Mouse (Mus musculus) midbrain, embryonic 11.5 days (tissue): ENCODE measurements at regions not wholly inside any gene's neighbourhood (a gene's known extent, or its start where the extent isn't known, plus 50 kb on each side); places are given as distances from the start of the nearest gene placed in this dataset.

ENCODE experiments used
- ATAC-seq: fragments of 200-750 bp; cut with Nextera tagmentation; 2 replicates; pipeline ENCODE4 v1.8.0; 2017; ENCODE audit warnings: moderate TSS enrichment, moderate library complexity; ENCODE audit not compliant: low FRiP score
- DNase-seq: peaks from one replicate; pipeline ENCODE4 v3.0.0; 2015; ENCODE audit warnings: low spot score; ENCODE audit errors: missing footprints
- H3K27ac ChIP-seq: fragments of 300-500 bp; sonication (generic); 2 replicates; pipeline ENCODE4 v1.5.1; 2014; ENCODE audit warnings: low read depth, low read length
- H3K27me3 ChIP-seq: fragments of 300-500 bp; sonication (generic); 2 replicates; pipeline ENCODE4 v1.6.1; 2014; ENCODE audit warnings: mild to moderate bottlenecking, low read length, moderate library complexity, mixed read lengths; ENCODE audit not compliant: control insufficient read depth, insufficient read depth
- H3K36me3 ChIP-seq: fragments of 300-500 bp; sonication (generic); 2 replicates; pipeline ENCODE4 v1.6.1; 2014; ENCODE audit warnings: mild to moderate bottlenecking, low read length, moderate library complexity, mixed read lengths; ENCODE audit not compliant: control insufficient read depth, insufficient read depth
- H3K4me1 ChIP-seq: fragments of 300-500 bp; sonication (generic); 2 replicates; pipeline ENCODE4 v1.6.1; 2014; ENCODE audit warnings: low read length; ENCODE audit not compliant: control insufficient read depth, insufficient read depth
- H3K4me2 ChIP-seq: fragments of 300-500 bp; sonication (generic); 2 replicates; pipeline ENCODE4 v1.6.1; 2014; ENCODE audit warnings: mild to moderate bottlenecking, moderate library complexity
- H3K4me3 ChIP-seq: fragments of 300-500 bp; sonication (generic); 2 replicates; pipeline ENCODE4 v1.5.1; 2014; ENCODE audit warnings: low read depth, low read length
- H3K9ac ChIP-seq: fragments of 300-500 bp; sonication (generic); 2 replicates; pipeline ENCODE4 v1.6.1; 2014; ENCODE audit warnings: low read length
- H3K9me3 ChIP-seq: fragments of 300-500 bp; sonication (generic); 2 replicates; pipeline ENCODE4 v1.6.1; 2016; ENCODE audit warnings: low read length; ENCODE audit not compliant: control insufficient read depth
- WGBS: fragments of 180-500 bp; shearing (Covaris S2); extraction: QIAGEN DNeasy Blood & Tissue Kit; methylation state at CpG from one replicate; pipeline ENCODE4 v1.1.7; 2014; 5-methylcytosine and 5-hydroxymethylcytosine counted together

- no peak overlapping the region for H3K27ac ChIP-seq
- no peaks in the 10 kb centered on the region for H3K27me3 ChIP-seq
- ATAC-seq = no peak
- H3K4me3 ChIP-seq = no peak overlapping the region
- H3K4me1 ChIP-seq = no peaks in the 10 kb centered on the region
- DNase-seq = no peak
- no peak overlapping the region for H3K4me2 ChIP-seq
- no peaks in the 10 kb centered on the region for H3K9me3 ChIP-seq
- no peak overlapping the region for H3K9ac ChIP-seq
- no peaks in the 10 kb centered on the region for H3K36me3 ChIP-seq
These were observed 305.1 kb upstream of the Arx start for GRCm38 (mm10) chrX:92981141-92981540.

- Histone ChIP-seq H3K4me2 (no peak overlapping the region), H3K4me3 (no peak overlapping the region), H3K4me1 (no peaks in the 10 kb centered on the region), H3K27ac (no peak overlapping the region), H3K36me3 (no peaks in the 10 kb centered on the region), H3K9ac (no peak overlapping the region), H3K27me3 (no peaks in the 10 kb centered on the region), H3K9me3 (no peaks in the 10 kb centered on the region)
- DNase-seq (no peak), ATAC-seq (no peak)
- WGBS = 66% methylated on average over 9 of the region's 9 CpGs
These were observed 283.8 kb upstream of the Arx start for GRCm38 (mm10) chrX:93002236-93002976.

- Histone ChIP-seq H3K36me3 (no peaks in the 10 kb centered on the region), H3K4me1 (no peaks in the 10 kb centered on the region), H3K27ac (no peak overlapping the region), H3K9me3 (no peaks in the 10 kb centered on the region), H3K9ac (no peak overlapping the region), H3K27me3 (no peaks in the 10 kb centered on the region), H3K4me2 (no peak overlapping the region), H3K4me3 (no peak overlapping the region)
- 89% methylated on average over 2 of the region's 2 CpGs for WGBS
- DNase-seq (no peak), ATAC-seq (no peak)
These were observed 279.6 kb upstream of the Arx start for GRCm38 (mm10) chrX:93006681-93007080.

GRCm38 (mm10) chrX:93011578-93011977, 274.7 kb upstream of the Arx start:
- H3K27ac ChIP-seq = no peak overlapping the region
- WGBS = 65% methylated on average over 2 of the region's 2 CpGs
- ATAC-seq = no peak
- H3K9me3 ChIP-seq = no peaks in the 10 kb centered on the region
- H3K27me3 ChIP-seq = no peaks in the 10 kb centered on the region
- no peak overlapping the region for H3K9ac ChIP-seq
- DNase-seq = no peak
- H3K4me3 ChIP-seq = no peak overlapping the region
- H3K36me3 ChIP-seq = no peaks in the 10 kb centered on the region
- no peaks in the 10 kb centered on the region for H3K4me1 ChIP-seq
- no peak overlapping the region for H3K4me2 ChIP-seq

GRCm38 (mm10) chrX:93016391-93016790, 269.9 kb upstream of the Arx start:
- H3K27me3 ChIP-seq = no peaks in the 10 kb centered on the region
- H3K4me1 ChIP-seq = no peaks in the 10 kb centered on the region
- ATAC-seq = no peak
- no peak overlapping the region for H3K4me3 ChIP-seq
- 71% methylated on average over 3 of the region's 3 CpGs for WGBS
- H3K27ac ChIP-seq = no peak overlapping the region
- no peaks in the 10 kb centered on the region for H3K36me3 ChIP-seq
- no peak overlapping the region for H3K4me2 ChIP-seq
- H3K9ac ChIP-seq = no peak overlapping the region
- H3K9me3 ChIP-seq = no peaks in the 10 kb centered on the region
- no peak for DNase-seq

GRCm38 (mm10) chrX:93041096-93041495, 245.1 kb upstream of the Arx start:
- no peaks in the 10 kb centered on the region for H3K36me3 ChIP-seq
- no peaks in the 10 kb centered on the region for H3K9me3 ChIP-seq
- H3K9ac ChIP-seq = no peak overlapping the region
- no peak overlapping the region for H3K4me3 ChIP-seq
- DNase-seq (no peak), ATAC-seq (no peak)
- no peak overlapping the region for H3K4me2 ChIP-seq
- no peak overlapping the region for H3K27ac ChIP-seq
- 88% methylated on average over 1 of the region's 1 CpGs for WGBS
- no peaks in the 10 kb centered on the region for H3K4me1 ChIP-seq
- no peaks in the 10 kb centered on the region for H3K27me3 ChIP-seq

GRCm38 (mm10) chrX:93042736-93043135, 243.5 kb upstream of the Arx start:
- Histone ChIP-seq H3K4me3 (no peak overlapping the region), H3K27ac (no peak overlapping the region), H3K4me2 (no peak overlapping the region), H3K9me3 (no peaks in the 10 kb centered on the region), H3K9ac (no peak overlapping the region), H3K36me3 (no peaks in the 10 kb centered on the region), H3K27me3 (no peaks in the 10 kb centered on the region), H3K4me1 (no peaks in the 10 kb centered on the region)
- 71% methylated on average over 3 of the region's 3 CpGs for WGBS
- no peak for ATAC-seq
- DNase-seq = no peak

- H3K4me3 ChIP-seq = no peak overlapping the region
- H3K36me3 ChIP-seq = no peaks in the 10 kb centered on the region
- no peak overlapping the region for H3K27ac ChIP-seq
- no peak for DNase-seq
- H3K9me3 ChIP-seq = no peaks in the 10 kb centered on the region
- 87% methylated on average over 1 of the region's 1 CpGs for WGBS
- H3K4me1 ChIP-seq = no peaks in the 10 kb centered on the region
- H3K9ac ChIP-seq = no peak overlapping the region
- ATAC-seq = no peak
- no peak overlapping the region for H3K4me2 ChIP-seq
- H3K27me3 ChIP-seq = no peaks in the 10 kb centered on the region
These were observed 237.1 kb upstream of the Arx start for GRCm38 (mm10) chrX:93048967-93049754.

GRCm38 (mm10) chrX:93049755-93050143, 236.5 kb upstream of the Arx start:
- no peaks in the 10 kb centered on the region for H3K27me3 ChIP-seq
- H3K9ac ChIP-seq = no peak overlapping the region
- H3K27ac ChIP-seq = no peak overlapping the region
- H3K4me2 ChIP-seq = no peak overlapping the region
- H3K4me3 ChIP-seq = no peak overlapping the region
- no peaks in the 10 kb centered on the region for H3K36me3 ChIP-seq
- no peak for DNase-seq
- H3K9me3 ChIP-seq = no peaks in the 10 kb centered on the region
- WGBS = 76% methylated on average over 3 of the region's 3 CpGs
- H3K4me1 ChIP-seq = no peaks in the 10 kb centered on the region
- no peak for ATAC-seq
